Mouse (Mus musculus): ENCODE results near the gene Fasl. TPM values are rescaled to one million over a fixed set of nuclear protein-coding genes. Genes with fewer than 3 reads are reported as not detected.

Gene Fasl
- polyA plus RNA-seq, 1 experiment from 2014 or later, result not detected

DNA sequence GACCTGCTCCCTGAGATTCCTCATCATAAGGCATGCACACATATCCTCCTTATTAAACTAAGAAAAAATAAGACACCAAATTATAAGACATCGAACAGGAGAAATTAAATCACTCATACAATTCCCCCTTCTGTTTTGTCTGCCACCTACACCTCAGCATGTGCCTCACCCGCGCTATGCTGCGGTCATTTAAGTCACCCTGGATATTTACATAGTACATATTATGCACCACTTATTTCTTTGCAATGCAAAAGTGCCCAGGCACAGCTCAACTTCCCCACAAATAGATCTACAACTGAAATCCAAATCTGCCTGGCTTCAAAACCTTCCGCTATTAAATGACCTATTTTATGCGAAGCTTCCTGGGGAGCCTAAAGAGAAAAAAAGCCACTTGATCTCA, 39.6 kb downstream of the Fasl start:
- H3K9ac ChIP-seq (ENCODE audit: low read depth, low read length), result no peak overlapping the region
- 90% methylated on average over 6 of the region's 6 CpGs for WGBS (ENCODE audit: insufficient replicate concordance)

DNA sequence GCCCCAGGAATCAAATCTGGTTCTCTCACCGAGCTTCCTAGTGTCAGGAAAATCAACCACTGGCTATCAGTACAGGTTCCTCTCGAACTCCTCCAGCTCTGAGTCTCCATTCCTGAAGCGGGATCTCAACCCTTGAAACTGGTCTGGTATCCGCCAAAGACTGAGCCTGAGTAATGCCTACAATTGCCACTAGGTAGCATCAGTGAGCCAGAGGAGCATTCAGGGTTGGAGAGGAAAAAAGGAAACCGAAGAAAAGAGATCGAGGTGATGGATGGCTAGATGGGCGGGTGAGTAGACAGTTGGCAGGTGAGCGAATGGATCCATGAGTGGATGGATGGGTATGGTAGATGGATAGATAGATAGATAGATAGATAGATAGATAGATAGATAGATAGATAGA, 40.2 kb downstream of the Fasl start:
- H3K27ac ChIP-seq (ENCODE audit: low read depth, low read length), result no peak overlapping the region
- H3K9me3 ChIP-seq (replicated peaks; ENCODE audit: control insufficient read depth, low read length), result no peaks in the 10 kb centered on the region
- peaks cover 3% of the 10 kb centered on the region; the same call in 1 of the 2 replicates for H3K27me3 ChIP-seq (ENCODE audit: control insufficient read depth, insufficient read depth, low read length)
- H3K4me3 ChIP-seq (ENCODE audit: low read depth, low read length), result no peak overlapping the region
- H3K9ac ChIP-seq (ENCODE audit: low read depth, low read length), result no peak overlapping the region
- 0 out of 2 replicates have a peak, but pooled peaks cover 7% of the 10 kb centered on the region for H3K4me1 ChIP-seq (ENCODE audit: control insufficient read depth, insufficient read depth, low read length)
- 30% methylated on average over 8 of the region's 8 CpGs for WGBS (ENCODE audit: insufficient replicate concordance)
- no peak overlapping the region for H3K4me2 ChIP-seq
- ATAC-seq (replicated peaks; ENCODE audit: insufficient number of reproducible peaks, low FRiP score, low TSS enrichment), result no peak
- no peaks in the 10 kb centered on the region for H3K36me3 ChIP-seq (ENCODE audit: control insufficient read depth, insufficient read depth, low read length)

More for the DNA sequence above, 39.6 kb downstream of the Fasl start:
- Histone ChIP-seq H3K4me1 (ENCODE audit: control insufficient read depth, insufficient read depth, low read length) (0 out of 2 replicates have a peak, but pooled peaks cover 7% of the 10 kb centered on the region), H3K4me2 (no peak overlapping the region), H3K36me3 (ENCODE audit: control insufficient read depth, insufficient read depth, low read length) (no peaks in the 10 kb centered on the region), H3K27me3 (ENCODE audit: control insufficient read depth, insufficient read depth, low read length) (peaks cover 3% of the 10 kb centered on the region; the same call in 1 of the 2 replicates), H3K4me3 (ENCODE audit: low read depth, low read length) (no peak overlapping the region), H3K27ac (ENCODE audit: low read depth, low read length) (no peak overlapping the region), H3K9me3 (replicated peaks; ENCODE audit: control insufficient read depth, low read length) (no peaks in the 10 kb centered on the region)
- no peak for ATAC-seq (replicated peaks; ENCODE audit: insufficient number of reproducible peaks, low FRiP score, low TSS enrichment)

DNA sequence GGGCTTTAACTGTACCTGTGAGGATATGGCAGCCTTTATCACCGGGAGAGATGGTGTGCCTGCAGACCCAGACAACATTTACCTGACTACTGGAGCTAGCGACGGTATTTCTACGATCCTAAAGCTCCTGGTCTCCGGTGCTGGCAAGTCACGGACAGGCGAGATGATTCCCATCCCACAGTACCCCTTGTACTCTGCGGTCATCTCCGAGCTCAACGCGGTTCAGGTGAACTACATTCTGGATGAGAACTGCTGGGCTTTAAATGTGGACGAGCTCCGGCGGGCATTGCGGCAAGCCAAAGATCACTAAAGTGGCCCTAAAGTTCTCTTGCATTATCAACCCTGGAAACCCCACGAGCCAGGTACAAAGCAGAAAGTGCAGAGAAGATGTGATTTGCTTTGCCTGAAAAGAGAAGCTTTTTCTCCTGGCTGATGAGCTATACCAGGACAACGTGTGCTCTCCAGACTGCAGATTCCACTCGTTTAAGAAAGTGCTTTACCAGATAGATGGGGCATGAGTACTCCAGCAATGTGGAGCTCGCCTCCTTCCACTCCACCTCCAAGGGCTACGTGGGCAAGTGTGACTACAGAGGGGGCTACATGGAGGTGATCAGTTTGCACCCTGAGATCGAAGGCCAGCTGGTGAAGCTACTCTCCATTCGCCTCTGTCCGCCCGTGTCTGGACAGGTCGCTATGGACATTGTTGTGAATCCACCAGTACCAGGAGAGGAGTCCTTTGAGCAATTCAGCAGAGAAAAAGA, 41.6 kb downstream of the Fasl start:
- no peak for ATAC-seq (replicated peaks; ENCODE audit: insufficient number of reproducible peaks, low FRiP score, low TSS enrichment)
- Histone ChIP-seq H3K4me1 (ENCODE audit: control insufficient read depth, insufficient read depth, low read length) (0 out of 2 replicates have a peak, but pooled peaks cover 7% of the 10 kb centered on the region), H3K4me3 (ENCODE audit: low read depth, low read length) (no peak overlapping the region), H3K4me2 (no peak overlapping the region), H3K27me3 (ENCODE audit: control insufficient read depth, insufficient read depth, low read length) (peaks cover 3% of the 10 kb centered on the region; the same call in 1 of the 2 replicates), H3K9ac (ENCODE audit: low read depth, low read length) (no peak overlapping the region), H3K9me3 (replicated peaks; ENCODE audit: control insufficient read depth, low read length) (no peaks in the 10 kb centered on the region), H3K36me3 (ENCODE audit: control insufficient read depth, insufficient read depth, low read length) (no peaks in the 10 kb centered on the region), H3K27ac (ENCODE audit: low read depth, low read length) (no peak overlapping the region)
- WGBS (ENCODE audit: insufficient replicate concordance), result 76% methylated on average over 25 of the region's 25 CpGs

DNA sequence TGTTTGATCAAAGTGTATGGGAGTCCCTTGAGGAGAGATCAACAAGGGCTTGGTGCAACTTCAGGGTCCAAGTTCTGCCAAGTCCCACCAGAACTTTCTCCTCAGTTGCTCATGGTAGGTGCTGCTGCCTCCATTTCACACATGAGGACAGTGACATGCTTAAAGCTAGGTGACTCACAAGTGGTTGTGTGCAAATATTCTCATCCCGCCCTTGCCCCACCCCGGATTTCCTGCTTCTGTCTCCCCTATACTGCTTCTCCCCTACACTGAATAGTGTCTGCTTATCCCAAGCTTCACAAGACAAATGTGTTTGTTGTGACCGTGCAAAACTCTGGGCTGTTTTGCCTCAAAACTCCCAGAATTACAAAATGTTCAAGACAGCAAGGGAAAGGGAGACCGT, 43.4 kb downstream of the Fasl start:
- H3K9me3 ChIP-seq (replicated peaks; ENCODE audit: control insufficient read depth, low read length), result no peaks in the 10 kb centered on the region
- peaks cover 3% of the 10 kb centered on the region; the same call in 1 of the 2 replicates for H3K27me3 ChIP-seq (ENCODE audit: control insufficient read depth, insufficient read depth, low read length)
- no peak overlapping the region for H3K9ac ChIP-seq (ENCODE audit: low read depth, low read length)
- ATAC-seq (replicated peaks; ENCODE audit: insufficient number of reproducible peaks, low FRiP score, low TSS enrichment), result no peak
- no peaks in the 10 kb centered on the region for H3K36me3 ChIP-seq (ENCODE audit: control insufficient read depth, insufficient read depth, low read length)
- no peak overlapping the region for H3K27ac ChIP-seq (ENCODE audit: low read depth, low read length)
- H3K4me1 ChIP-seq (ENCODE audit: control insufficient read depth, insufficient read depth, low read length), result no peaks in the 10 kb centered on the region
- no peak overlapping the region for H3K4me2 ChIP-seq
- no peak overlapping the region for H3K4me3 ChIP-seq (ENCODE audit: low read depth, low read length)
- WGBS (ENCODE audit: insufficient replicate concordance), result 72% methylated on average over 4 of the region's 4 CpGs

DNA sequence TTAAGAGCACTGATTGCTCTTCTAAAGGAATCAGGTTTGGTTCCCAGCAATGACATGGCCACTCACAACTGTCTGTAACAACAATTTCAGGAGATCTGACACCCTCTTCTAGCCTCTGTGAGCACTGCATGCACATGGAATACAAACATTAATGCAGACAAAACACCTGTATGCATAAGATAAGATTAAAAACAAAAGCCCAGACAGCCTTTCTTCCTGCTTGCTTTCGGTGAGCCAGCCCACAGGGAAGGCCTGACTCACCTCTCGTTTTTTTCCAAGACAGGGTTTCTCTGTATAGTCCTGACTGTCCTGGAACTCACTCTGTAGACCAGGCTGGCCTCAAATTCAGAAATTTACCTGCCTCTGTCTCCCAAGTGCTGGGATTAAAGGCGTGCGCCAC, 44.1 kb downstream of the Fasl start:
- H3K9me3 ChIP-seq (replicated peaks; ENCODE audit: control insufficient read depth, low read length), result no peaks in the 10 kb centered on the region; the same call in 1 of the 2 replicates
- H3K4me1 ChIP-seq (ENCODE audit: control insufficient read depth, insufficient read depth, low read length), result no peaks in the 10 kb centered on the region
- peaks cover 3% of the 10 kb centered on the region; the same call in 1 of the 2 replicates for H3K27me3 ChIP-seq (ENCODE audit: control insufficient read depth, insufficient read depth, low read length)
- ATAC-seq (replicated peaks; ENCODE audit: insufficient number of reproducible peaks, low FRiP score, low TSS enrichment), result no peak
- H3K9ac ChIP-seq (ENCODE audit: low read depth, low read length), result no peak overlapping the region
- no peak overlapping the region for H3K4me2 ChIP-seq
- H3K36me3 ChIP-seq (ENCODE audit: control insufficient read depth, insufficient read depth, low read length), result no peaks in the 10 kb centered on the region
- H3K4me3 ChIP-seq (ENCODE audit: low read depth, low read length), result no peak overlapping the region
- no peak overlapping the region for H3K27ac ChIP-seq (ENCODE audit: low read depth, low read length)
- 66% methylated on average over 4 of the region's 4 CpGs for WGBS (ENCODE audit: insufficient replicate concordance)

DNA sequence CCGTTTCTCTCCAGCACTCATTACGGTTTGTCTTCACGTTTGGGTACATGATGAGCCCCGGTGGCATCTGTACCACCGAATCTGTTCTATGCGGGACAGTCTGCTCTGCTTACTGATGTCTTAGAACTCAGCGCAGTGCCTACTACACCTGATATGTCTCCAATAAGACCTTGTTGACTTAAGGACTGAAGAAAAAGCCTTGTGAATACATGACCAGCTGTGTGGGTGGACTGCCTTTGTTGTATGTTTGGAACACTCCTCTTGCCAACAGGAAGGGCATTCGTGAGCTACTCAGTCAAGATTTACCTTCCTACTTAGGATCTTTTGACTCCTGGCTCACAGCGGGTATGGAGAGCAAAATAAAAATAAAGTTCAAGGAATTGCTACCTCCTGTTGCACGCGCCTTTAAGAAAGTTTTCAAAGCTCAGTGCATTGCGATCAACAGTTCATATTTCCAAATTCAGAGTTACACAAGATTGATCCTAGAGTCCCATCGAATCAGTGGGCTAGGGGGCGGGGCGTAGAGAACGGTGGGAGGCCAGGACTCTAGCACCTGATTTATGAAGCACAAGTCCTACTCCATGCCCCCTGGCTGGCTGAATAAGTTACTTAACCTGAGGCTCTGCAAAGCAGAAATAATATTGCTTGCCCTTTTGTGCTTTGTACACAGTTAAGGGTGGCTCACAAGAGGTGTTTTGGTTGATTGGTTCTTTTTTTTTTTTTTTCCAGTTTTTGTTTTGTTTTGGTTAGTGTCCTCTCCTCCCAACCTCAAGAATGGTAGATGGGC, 45.6 kb downstream of the Fasl start:
- no peak for ATAC-seq (replicated peaks; ENCODE audit: insufficient number of reproducible peaks, low FRiP score, low TSS enrichment)
- Histone ChIP-seq H3K9ac (ENCODE audit: low read depth, low read length) (no peak overlapping the region), H3K4me1 (ENCODE audit: control insufficient read depth, insufficient read depth, low read length) (no peaks in the 10 kb centered on the region), H3K27me3 (ENCODE audit: control insufficient read depth, insufficient read depth, low read length) (peaks cover 3% of the 10 kb centered on the region; the same call in 1 of the 2 replicates), H3K4me2 (no peak overlapping the region), H3K9me3 (replicated peaks; ENCODE audit: control insufficient read depth, low read length) (no peaks in the 10 kb centered on the region; the same call in 1 of the 2 replicates), H3K27ac (ENCODE audit: low read depth, low read length) (no peak overlapping the region), H3K36me3 (ENCODE audit: control insufficient read depth, insufficient read depth, low read length) (no peaks in the 10 kb centered on the region), H3K4me3 (ENCODE audit: low read depth, low read length) (no peak overlapping the region)
- WGBS (ENCODE audit: insufficient replicate concordance), result 80% methylated on average over 16 of the region's 16 CpGs

DNA sequence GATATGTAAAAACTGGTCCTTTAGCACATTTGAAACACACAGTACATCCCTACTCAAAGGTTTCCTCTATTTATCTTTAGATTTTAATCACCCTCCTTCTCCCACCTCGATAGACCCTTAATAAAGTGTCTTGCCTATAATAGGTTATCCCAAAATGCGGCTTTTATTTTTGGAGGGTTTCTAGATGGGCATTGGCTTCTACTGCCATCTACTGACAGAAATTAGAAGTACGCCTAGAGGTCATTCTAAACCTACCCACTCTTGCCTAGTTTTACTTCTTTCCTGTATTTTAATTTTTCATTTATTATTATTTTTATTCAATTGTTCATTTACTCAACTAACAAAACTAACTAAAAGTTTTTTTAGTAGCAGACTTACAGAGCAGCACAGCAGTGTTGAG, 51.4 kb downstream of the Fasl start:
- H3K27me3 ChIP-seq (ENCODE audit: control insufficient read depth, insufficient read depth, low read length), result no peaks in the 10 kb centered on the region
- no peak overlapping the region for H3K4me2 ChIP-seq
- H3K4me1 ChIP-seq (ENCODE audit: control insufficient read depth, insufficient read depth, low read length), result no peaks in the 10 kb centered on the region
- no peak overlapping the region for H3K4me3 ChIP-seq (ENCODE audit: low read depth, low read length)
- ATAC-seq (replicated peaks; ENCODE audit: insufficient number of reproducible peaks, low FRiP score, low TSS enrichment), result no peak
- no peaks in the 10 kb centered on the region; the same call in 1 of the 2 replicates for H3K9me3 ChIP-seq (replicated peaks; ENCODE audit: control insufficient read depth, low read length)
- H3K27ac ChIP-seq (ENCODE audit: low read depth, low read length), result no peak overlapping the region
- no peak overlapping the region for H3K9ac ChIP-seq (ENCODE audit: low read depth, low read length)
- H3K36me3 ChIP-seq (ENCODE audit: control insufficient read depth, insufficient read depth, low read length), result no peaks in the 10 kb centered on the region
- 12% methylated on average over 3 of the region's 3 CpGs for WGBS (ENCODE audit: insufficient replicate concordance)

DNA sequence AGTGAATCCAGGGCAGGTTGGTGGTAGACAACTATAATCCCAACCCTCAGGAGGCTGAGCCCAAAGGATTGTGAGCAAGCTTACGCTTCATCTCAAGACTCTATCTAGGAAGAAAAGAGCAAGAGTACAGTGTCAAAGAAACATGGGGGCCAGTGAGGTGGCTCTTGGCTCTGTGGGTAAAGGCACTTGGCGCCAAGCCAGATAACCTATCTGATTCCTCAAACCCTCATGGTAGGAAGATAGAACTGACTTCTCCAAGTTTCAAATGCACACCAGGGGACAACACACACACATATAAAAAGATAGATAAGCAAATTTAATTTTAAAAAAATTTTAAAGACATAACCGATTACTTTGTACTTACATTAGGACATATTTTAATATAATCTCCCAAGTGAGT, 52.0 kb downstream of the Fasl start:
- Histone ChIP-seq H3K9me3 (replicated peaks; ENCODE audit: control insufficient read depth, low read length) (no peaks in the 10 kb centered on the region; the same call in 1 of the 2 replicates), H3K4me3 (ENCODE audit: low read depth, low read length) (no peak overlapping the region), H3K9ac (ENCODE audit: low read depth, low read length) (no peak overlapping the region), H3K27me3 (ENCODE audit: control insufficient read depth, insufficient read depth, low read length) (no peaks in the 10 kb centered on the region), H3K4me2 (no peak overlapping the region), H3K36me3 (ENCODE audit: control insufficient read depth, insufficient read depth, low read length) (no peaks in the 10 kb centered on the region), H3K4me1 (ENCODE audit: control insufficient read depth, insufficient read depth, low read length) (no peaks in the 10 kb centered on the region), H3K27ac (ENCODE audit: low read depth, low read length) (no peak overlapping the region)
- WGBS (ENCODE audit: insufficient replicate concordance), result 70% methylated on average over 3 of the region's 3 CpGs
- no peak for ATAC-seq (replicated peaks; ENCODE audit: insufficient number of reproducible peaks, low FRiP score, low TSS enrichment)
